Mouse (Mus musculus) embryonic facial prominence, embryonic 15.5 days (tissue): ENCODE results near the gene Sacs. TPM values are rescaled to one million over a fixed set of nuclear protein-coding genes. Genes with fewer than 3 reads are reported as not detected.

Source experiments
- ATAC-seq: fragments of 200-750 bp; cut with Nextera tagmentation; 2 replicates; pipeline ENCODE4 v1.8.0; 2017; ENCODE audit warnings: low read depth, moderate TSS enrichment; ENCODE audit not compliant: insufficient number of reproducible peaks, low FRiP score, low TSS enrichment
- H3K27ac ChIP-seq: fragments of 300-500 bp; sonication (generic); replicated peaks from 2 replicates; pipeline ENCODE4 v1.5.1; 2015; ENCODE audit warnings: mild to moderate bottlenecking, inconsistent platforms
- H3K27me3 ChIP-seq: fragments of 300-500 bp; sonication (generic); 2 replicates; pipeline ENCODE4 v1.6.1; 2015; ENCODE audit warnings: inconsistent platforms
- H3K36me3 ChIP-seq: fragments of 300-500 bp; sonication (generic); 2 replicates; pipeline ENCODE4 v1.6.1; 2015; ENCODE audit warnings: mild to moderate bottlenecking, inconsistent platforms
- H3K4me1 ChIP-seq: fragments of 300-500 bp; sonication (generic); 2 replicates; pipeline ENCODE4 v1.6.1; 2015; ENCODE audit warnings: inconsistent platforms
- H3K4me2 ChIP-seq: fragments of 300-500 bp; sonication (generic); replicated peaks from 2 replicates; pipeline ENCODE4 v1.6.1; 2015; ENCODE audit warnings: mild to moderate bottlenecking, inconsistent platforms
- H3K4me3 ChIP-seq: fragments of 300-500 bp; sonication (generic); replicated peaks from 2 replicates; pipeline ENCODE4 v1.5.1; 2015; ENCODE audit warnings: mild to moderate bottlenecking, inconsistent platforms
- H3K9ac ChIP-seq: fragments of 300-500 bp; sonication (generic); 2 replicates; pipeline ENCODE4 v1.6.1; 2015; ENCODE audit warnings: inconsistent platforms
- H3K9me3 ChIP-seq: fragments of 300-500 bp; sonication (generic); replicated peaks from 2 replicates; pipeline ENCODE4 v1.6.1; 2016; ENCODE audit warnings: inconsistent platforms
- whole genome bisulfite sequencing: fragments of 180-500 bp; shearing (Covaris S2); methylation state at CpG from one replicate; pipeline ENCODE4 v1.1.7; 2015; 5-methylcytosine and 5-hydroxymethylcytosine counted together
- polyA plus RNA-seq: library from polyadenylated mRNA; unstranded; fragments of >200 nt; fragmentation: Nextera tagmentation; extraction: Ambion mirVana; gene quantifications from 2 replicates; pipeline ENCODE4 v1.2.1, GENCODE M21; 2015

The Sacs gene
- polyA plus RNA-seq, 1 experiment from 2014 or later: 2.5 TPM

DNA sequence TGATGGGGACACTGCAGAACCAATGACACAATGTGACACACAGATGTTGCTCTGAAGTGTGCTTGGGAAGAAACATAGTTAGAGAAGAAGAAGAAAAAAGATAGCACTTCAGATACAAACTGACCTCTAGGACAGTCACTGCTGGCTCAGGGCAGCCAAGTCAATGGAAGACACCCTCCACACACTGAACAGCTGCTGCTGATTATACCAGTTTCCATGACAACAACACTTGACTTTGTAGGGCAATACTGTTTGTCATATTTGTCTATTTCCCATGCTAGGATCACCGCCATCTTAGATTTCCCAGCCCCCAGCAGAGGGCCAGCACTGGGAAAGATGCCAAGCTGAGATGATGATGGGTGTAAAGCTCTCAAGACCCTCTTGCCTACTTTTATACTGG is 22.7 kb downstream of the Sacs start:
- 57% methylated on average over 1 of the region's 1 CpGs for WGBS

DNA sequence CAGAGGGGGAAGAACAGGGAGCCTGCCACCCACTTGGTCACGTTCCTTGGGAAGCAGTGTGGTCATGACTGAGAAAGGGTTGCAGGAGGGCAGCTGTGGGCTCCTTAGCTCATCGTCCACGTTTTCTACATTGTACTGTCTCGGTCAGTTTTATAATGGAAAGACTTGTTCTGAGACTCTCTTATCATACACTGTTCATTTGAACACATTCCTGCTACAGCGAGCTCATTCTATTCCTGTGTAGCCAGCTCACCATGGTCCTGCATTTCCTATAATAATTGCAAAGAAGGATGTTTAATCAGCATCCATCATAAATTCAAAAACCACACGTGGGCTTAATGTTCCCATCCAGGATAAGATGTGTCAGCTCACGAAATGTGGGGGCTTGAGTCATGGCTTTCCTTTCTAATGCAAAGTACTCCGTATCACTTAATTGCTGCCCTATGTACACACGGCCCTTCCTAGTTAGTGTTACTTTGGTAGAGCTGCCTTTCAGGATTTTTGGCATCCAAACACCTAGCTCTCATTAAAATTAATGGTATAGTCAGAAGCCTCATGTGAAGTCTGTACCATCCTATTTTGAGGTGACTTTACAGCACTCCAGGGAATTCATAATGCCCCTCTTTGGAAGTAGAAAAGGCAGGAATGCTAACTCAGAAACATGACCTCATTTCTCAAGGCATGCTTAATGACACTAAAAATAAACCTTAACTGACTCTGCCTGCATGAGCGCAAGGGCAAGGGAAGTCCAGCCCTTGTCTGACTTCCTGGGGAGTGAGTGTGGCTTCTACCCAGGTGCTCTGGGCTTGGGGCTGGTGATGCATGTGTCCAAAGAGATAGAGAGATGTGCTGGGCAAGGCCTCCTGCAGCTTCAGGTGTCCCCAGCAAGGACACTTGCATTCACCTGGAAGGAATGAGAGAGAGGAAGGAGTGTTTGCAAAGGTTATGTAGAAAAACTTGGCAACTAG is 23.4 kb downstream of the Sacs start:
- no peak overlapping the region for H3K4me3 ChIP-seq
- H3K9ac ChIP-seq: no peak overlapping the region
- no peak overlapping the region for H3K4me2 ChIP-seq
- H3K27ac ChIP-seq: no peak overlapping the region
- H3K9me3 ChIP-seq: no peaks in the 10 kb centered on the region
- WGBS: 62% methylated on average over 10 of the region's 10 CpGs
- ATAC-seq: no peak
- no peaks in the 10 kb centered on the region for H3K36me3 ChIP-seq
- no peaks in the 10 kb centered on the region for H3K27me3 ChIP-seq
- H3K4me1 ChIP-seq: no peaks in the 10 kb centered on the region

More for the DNA sequence above, 22.7 kb downstream of the Sacs start:
- no peak for ATAC-seq
- Histone ChIP-seq H3K4me3 (no peak overlapping the region), H3K9me3 (no peaks in the 10 kb centered on the region), H3K27me3 (no peaks in the 10 kb centered on the region), H3K9ac (no peak overlapping the region), H3K27ac (no peak overlapping the region), H3K36me3 (no peaks in the 10 kb centered on the region), H3K4me1 (no peaks in the 10 kb centered on the region), H3K4me2 (no peak overlapping the region)

DNA sequence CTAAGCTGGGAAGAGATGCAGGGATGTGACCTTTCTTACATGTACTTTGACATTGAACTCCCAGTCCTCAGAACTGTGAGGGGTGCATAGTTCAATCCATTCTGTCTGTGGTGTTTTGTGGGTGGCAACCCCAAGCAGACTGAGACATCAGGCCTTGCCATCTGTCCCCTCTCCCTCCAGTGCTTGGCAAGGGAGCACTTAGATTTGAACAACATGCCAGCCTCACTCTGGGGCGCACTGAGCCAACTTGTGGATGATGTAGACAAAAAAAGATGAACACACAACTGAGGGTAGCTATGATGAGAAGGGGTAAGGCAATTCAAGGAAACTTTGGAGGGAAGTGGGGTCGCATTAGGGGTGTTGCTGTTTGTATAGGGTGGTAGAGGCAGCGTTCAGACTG is 26.2 kb downstream of the Sacs start:
- no peak overlapping the region for H3K27ac ChIP-seq
- no peaks in the 10 kb centered on the region for H3K9me3 ChIP-seq
- no peaks in the 10 kb centered on the region for H3K4me1 ChIP-seq
- ATAC-seq: no peak
- H3K27me3 ChIP-seq: no peaks in the 10 kb centered on the region; the same call in 1 of the 2 replicates
- 91% methylated on average over 3 of the region's 3 CpGs for WGBS
- no peak overlapping the region for H3K4me2 ChIP-seq
- H3K4me3 ChIP-seq: no peak overlapping the region
- H3K36me3 ChIP-seq: no peaks in the 10 kb centered on the region
- no peak overlapping the region for H3K9ac ChIP-seq

DNA sequence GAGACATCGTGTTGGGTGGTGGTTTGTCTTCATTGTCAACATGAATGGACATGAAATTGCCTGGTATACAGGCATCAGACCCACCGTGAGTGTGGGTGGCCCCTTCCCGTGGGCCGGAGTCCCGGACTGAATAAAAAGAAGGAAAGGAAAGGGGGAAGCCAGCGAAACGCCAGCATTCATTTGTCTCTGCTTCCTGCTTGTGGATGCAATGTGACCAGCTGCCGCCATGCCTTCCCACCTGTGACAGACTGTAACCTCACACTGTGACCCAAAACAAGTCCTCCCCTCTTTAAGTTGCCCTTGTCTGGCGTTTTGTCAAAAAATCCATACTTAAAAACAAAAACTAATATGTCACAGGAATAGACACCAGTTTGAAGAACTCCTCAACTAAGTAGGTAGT is 27.7 kb downstream of the Sacs start:
- WGBS: 78% methylated on average over 9 of the region's 9 CpGs

DNA sequence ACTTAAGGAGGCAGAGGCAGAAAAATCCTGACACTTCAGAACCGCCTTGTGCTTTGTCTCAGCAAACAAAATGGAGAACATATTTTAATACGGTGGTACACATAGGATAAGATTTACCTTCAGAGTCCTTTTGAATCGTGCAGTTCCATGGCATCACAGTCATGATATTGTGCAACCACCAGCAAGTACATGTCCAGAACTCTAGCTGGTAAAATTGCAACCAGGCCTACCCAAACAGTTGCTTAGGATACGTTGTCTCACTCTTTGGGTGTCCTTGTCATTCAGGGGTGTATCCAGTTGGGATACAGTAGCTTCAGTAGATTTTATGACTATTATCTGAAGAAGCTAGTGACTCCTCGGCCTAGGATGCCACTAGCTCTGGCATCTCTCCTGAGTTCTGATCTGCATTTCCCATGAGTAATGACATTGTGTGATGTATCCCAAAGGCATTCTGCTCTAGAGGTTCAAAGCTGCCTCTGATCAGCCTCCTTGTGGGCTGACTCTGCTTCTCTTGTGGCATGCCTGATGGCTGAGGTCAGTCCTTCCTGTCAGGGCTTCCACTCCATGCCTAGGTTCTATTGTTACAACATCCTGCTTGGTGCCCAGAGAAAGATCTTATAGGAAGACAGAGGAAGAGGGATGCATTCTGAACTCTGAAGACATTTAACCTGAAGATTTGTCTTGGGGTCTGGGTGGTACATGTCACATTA is 33.2 kb downstream of the Sacs start:
- ATAC-seq: no peak
- WGBS: 86% methylated on average over 5 of the region's 5 CpGs
- Histone ChIP-seq H3K27me3 (no peaks in the 10 kb centered on the region; the same call in 1 of the 2 replicates), H3K36me3 (no peaks in the 10 kb centered on the region), H3K4me1 (no peaks in the 10 kb centered on the region), H3K9ac (no peak overlapping the region), H3K4me3 (no peak overlapping the region), H3K27ac (no peak overlapping the region), H3K4me2 (no peak overlapping the region), H3K9me3 (no peaks in the 10 kb centered on the region)

More for the DNA sequence above, 27.7 kb downstream of the Sacs start:
- no peaks in the 10 kb centered on the region for H3K9me3 ChIP-seq
- H3K36me3 ChIP-seq: no peaks in the 10 kb centered on the region
- no peak overlapping the region for H3K4me3 ChIP-seq
- no peak overlapping the region for H3K27ac ChIP-seq
- H3K27me3 ChIP-seq: no peaks in the 10 kb centered on the region; the same call in 1 of the 2 replicates
- no peak overlapping the region for H3K9ac ChIP-seq
- no peak for ATAC-seq
- H3K4me1 ChIP-seq: no peaks in the 10 kb centered on the region
- no peak overlapping the region for H3K4me2 ChIP-seq

DNA sequence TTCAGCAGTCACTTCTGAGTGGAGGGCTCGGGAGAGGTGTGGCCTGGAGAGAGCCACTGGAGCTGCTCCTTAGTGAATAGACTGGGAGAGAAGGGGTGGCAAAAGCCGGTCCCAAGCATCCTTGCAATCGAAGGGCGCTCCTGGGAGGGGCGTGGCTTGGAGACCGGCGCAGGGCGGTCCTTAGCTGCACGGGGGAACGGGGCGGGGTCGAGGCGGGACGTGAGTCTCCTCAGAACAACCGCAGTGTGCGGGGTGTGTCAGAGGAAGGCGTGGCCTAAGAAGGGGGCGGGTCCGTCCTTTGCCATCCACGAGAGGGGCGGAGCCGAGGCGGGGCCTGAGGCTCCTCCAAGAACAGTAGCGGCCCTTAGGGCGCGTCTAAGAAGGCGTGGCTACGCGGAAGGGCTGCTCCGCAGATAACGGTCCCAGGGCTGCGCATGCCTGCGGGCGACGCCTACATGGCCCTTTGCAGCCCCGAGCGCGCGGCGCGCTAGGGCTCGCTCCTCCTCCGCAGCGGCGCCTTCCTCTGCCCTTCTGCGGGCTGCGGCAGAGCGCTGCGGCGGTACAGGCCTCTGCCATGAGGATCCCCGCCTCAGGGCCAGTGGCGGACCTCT is 34.4 kb downstream of the Sacs start:
- ATAC-seq: peak; percentile 98
- WGBS: under 1% methylated on average over 52 of the region's 52 CpGs
- Histone ChIP-seq H3K9ac (peak overlapping the region; percentile 59), H3K4me3 (peak overlapping the region; percentile 81), H3K4me1 (no peaks in the 10 kb centered on the region), H3K4me2 (peak overlapping the region; percentile 92), H3K36me3 (no peaks in the 10 kb centered on the region), H3K9me3 (no peaks in the 10 kb centered on the region), H3K27me3 (no peaks in the 10 kb centered on the region; the same call in 1 of the 2 replicates), H3K27ac (peak overlapping the region; percentile 86)

DNA sequence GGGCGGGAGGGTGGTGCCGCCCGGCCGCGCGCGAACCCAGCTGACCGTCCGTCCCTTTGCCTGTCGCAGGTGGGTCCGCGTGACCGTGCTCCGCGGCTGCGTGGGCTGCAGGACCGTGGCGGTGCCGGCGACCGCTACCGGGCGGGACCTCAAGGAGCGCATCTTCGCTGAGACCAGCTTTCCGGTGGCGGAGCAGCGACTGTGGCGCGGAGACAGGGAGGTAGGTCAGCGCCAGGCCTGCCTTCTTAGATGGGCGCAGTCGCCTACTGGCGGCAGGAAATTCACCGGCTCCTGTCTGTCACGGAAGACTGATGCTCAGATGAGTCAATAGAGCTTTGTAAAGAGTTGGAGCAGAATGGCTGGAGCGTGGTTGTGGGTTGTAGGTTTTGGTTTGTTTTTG is 35.0 kb downstream of the Sacs start:
- Histone ChIP-seq H3K4me3 (peak overlapping the region; percentile 81), H3K27me3 (no peaks in the 10 kb centered on the region; the same call in 1 of the 2 replicates), H3K36me3 (no peaks in the 10 kb centered on the region), H3K9me3 (no peaks in the 10 kb centered on the region), H3K4me2 (peak overlapping the region; percentile 92), H3K4me1 (no peaks in the 10 kb centered on the region), H3K27ac (peak overlapping the region; percentile 86), H3K9ac (peak overlapping the region; percentile 59)
- under 1% methylated on average over 37 of the region's 37 CpGs for WGBS
- ATAC-seq: peak; percentile 26

DNA sequence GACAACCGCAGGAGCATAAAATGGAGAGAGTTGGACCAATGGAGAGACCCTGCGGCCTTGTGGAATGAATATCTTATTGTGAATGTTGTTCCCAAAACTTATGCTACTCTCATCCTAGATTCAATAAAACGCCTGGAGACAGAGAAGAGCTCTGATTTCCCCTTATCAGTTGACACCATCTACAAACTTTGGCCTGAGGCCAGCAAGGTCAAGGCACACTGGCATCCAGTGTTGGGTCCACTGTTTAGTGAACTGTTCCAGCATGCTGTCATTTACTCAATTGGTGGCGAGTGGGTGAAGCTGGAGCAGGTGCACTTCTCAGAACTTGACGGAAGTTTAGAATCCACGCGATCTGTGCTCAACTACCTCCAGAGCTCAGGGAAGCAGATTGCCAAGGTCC is 53.6 kb downstream of the Sacs start:
- H3K4me3 ChIP-seq: no peak overlapping the region
- no peaks in the 10 kb centered on the region for H3K9me3 ChIP-seq
- 82% methylated on average over 7 of the region's 7 CpGs for WGBS
- no peak for ATAC-seq
- H3K4me1 ChIP-seq: no peaks in the 10 kb centered on the region
- H3K27ac ChIP-seq: no peak overlapping the region
- no peaks in the 10 kb centered on the region for H3K27me3 ChIP-seq
- no peak overlapping the region for H3K9ac ChIP-seq
- H3K36me3 ChIP-seq: peaks cover 22% of the 10 kb centered on the region
- no peak overlapping the region for H3K4me2 ChIP-seq

DNA sequence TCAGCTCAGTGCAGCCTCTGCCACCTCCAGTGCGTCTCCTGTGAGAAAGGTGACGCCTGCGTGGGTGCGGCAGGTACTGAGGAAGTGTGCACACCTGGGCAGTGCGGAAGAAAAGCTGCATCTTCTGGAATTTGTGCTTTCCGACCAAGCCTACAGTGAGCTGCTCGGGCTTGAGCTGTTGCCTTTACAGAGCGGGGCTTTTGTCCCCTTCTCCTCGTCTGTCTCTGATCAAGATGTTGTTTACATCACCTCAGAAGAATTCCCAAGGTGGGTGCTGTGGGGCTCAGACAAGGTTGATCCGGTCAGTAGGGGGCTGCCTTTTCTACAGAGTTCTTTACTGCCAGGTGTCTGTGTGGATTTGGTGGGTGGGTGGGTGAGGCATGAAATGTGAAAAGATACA is 54.1 kb downstream of the Sacs start:
- H3K4me3 ChIP-seq: no peak overlapping the region
- H3K4me1 ChIP-seq: no peaks in the 10 kb centered on the region
- H3K9ac ChIP-seq: no peak overlapping the region
- no peak overlapping the region for H3K27ac ChIP-seq
- no peak for ATAC-seq
- no peaks in the 10 kb centered on the region for H3K27me3 ChIP-seq
- H3K9me3 ChIP-seq: no peaks in the 10 kb centered on the region
- peaks cover 27% of the 10 kb centered on the region for H3K36me3 ChIP-seq
- no peak overlapping the region for H3K4me2 ChIP-seq
- 67% methylated on average over 10 of the region's 10 CpGs for WGBS

DNA sequence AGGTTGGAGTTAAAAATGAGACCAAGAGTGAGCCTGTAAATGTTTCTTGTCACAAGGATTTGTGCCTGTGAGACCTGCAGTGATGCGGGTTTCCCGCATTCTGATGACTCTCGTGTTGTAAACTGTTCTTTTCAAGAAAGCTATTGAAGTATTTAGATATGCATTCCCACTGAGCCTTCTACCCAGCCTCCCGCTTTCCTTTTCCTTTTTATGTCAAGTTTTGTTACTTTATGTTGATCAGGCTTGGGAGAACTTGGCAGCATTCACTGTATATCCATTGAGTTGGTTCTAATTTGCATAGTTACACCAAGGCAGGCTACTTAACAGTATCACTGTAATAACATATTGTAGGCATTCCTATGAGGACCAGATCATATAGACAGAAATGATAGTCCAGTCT is 56.2 kb downstream of the Sacs start:
- H3K4me2 ChIP-seq: no peak overlapping the region
- H3K9ac ChIP-seq: no peak overlapping the region
- no peak overlapping the region for H3K27ac ChIP-seq
- H3K27me3 ChIP-seq: no peaks in the 10 kb centered on the region
- H3K36me3 ChIP-seq: peaks cover 32% of the 10 kb centered on the region
- ATAC-seq: no peak
- H3K9me3 ChIP-seq: no peaks in the 10 kb centered on the region
- H3K4me3 ChIP-seq: no peak overlapping the region
- H3K4me1 ChIP-seq: no peaks in the 10 kb centered on the region
- WGBS: 87% methylated on average over 4 of the region's 4 CpGs

DNA sequence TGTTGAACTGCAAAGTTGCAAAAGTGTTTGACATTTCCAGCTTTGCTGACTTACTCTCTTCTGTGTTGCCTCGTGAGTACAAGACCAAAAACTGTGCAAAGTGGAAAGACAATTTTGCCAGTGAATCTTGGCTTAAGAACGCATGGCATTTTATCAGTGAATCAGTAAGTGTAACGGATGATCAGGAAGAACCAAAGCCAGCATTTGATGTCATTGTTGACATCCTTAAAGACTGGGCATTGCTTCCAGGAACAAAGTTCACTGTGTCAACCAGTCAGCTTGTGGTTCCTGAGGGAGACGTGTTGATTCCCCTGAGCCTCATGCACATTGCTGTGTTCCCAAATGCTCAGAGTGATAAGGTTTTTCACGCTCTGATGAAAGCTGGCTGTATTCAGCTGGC is 71.9 kb downstream of the Sacs start:
- Histone ChIP-seq H3K9ac (no peak overlapping the region), H3K27ac (no peak overlapping the region), H3K9me3 (no peaks in the 10 kb centered on the region), H3K27me3 (no peaks in the 10 kb centered on the region), H3K4me1 (no peaks in the 10 kb centered on the region), H3K4me2 (no peak overlapping the region), H3K36me3 (peaks cover 32% of the 10 kb centered on the region), H3K4me3 (no peak overlapping the region)
- ATAC-seq: no peak
- WGBS: 85% methylated on average over 5 of the region's 5 CpGs
